Comparison of ENCODE assay signal across 8 mouse cellular contexts in the genomic region with DNA sequence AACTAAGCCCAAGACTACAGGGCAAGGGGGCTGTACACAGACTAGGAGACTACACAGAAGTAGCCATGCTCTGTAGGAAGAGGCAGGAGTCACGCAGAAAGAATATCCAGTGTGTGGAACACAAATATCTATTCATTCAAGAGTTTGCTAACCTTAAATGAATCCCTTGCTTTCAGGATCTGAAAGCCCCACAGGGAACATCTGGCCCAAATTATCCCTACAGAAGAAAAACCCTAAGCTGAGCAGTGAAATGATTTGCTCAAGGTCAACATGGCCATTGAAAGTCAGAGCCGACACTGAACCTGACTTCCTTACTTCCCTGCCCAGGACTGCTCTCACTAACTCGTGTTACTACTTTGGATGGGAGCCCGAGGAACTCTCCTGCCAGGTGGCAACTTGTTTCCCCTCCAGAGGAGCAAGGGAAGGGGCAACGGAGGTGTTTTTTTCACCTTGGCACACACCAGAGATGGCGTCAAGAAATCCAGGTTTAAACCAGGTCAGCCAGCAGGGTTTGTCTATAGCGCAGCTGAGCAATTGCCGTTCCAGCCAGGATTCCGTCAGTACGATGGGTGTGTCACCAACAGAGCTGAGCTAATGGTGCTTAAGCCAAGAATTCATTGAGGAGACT.
DNase-seq lines count a peak whose midpoint lies in the region.

No protein-coding gene starts in this region.

- intact Hi-C loops in heart, postnatal 36 days (cut with DNase I) = no loop called here

- DNase-seq in embryo, embryonic 11 days = peak; percentile 51
- no peak for DNase-seq in embryo, embryonic 9.5 days (ENCODE audit: extremely low spot score)
- peak; percentile 8 for DNase-seq in urinary bladder, postnatal 25 days (ENCODE audit: low spot score)
- DNase-seq in urinary bladder, adult 2 months (ENCODE audit: low spot score) = no peak
- DNase-seq in heart, postnatal 36 days = peak; percentile 42 to 59
- no peak for DNase-seq in right cerebral cortex, postnatal 25 days
- DNase-seq in ovary, postnatal 10 days (ENCODE audit: low spot score) = no peak
- no peak for DNase-seq in frontal cortex, postnatal 10 days (ENCODE audit: low spot score in 2 of 2)

Comparison
In these comparisons a context has a peak if more than half of its experiments do, and no peak if none do; other contexts are left out.
1. DNase-seq: peak in embryo, embryonic 11 days (single experiment), urinary bladder, postnatal 25 days (single experiment) and heart, postnatal 36 days (2 of 2); none in embryo, embryonic 9.5 days (single experiment), urinary bladder, adult 2 months (single experiment), right cerebral cortex, postnatal 25 days (single experiment), ovary, postnatal 10 days (single experiment) and frontal cortex, postnatal 10 days (0 of 2).